Mouse (Mus musculus) heart, postnatal 36 days (tissue): Measurements from ENCODE around the gene Cyp4f37. TPM values are rescaled to one million over a fixed set of nuclear protein-coding genes. Genes with fewer than 3 reads are reported as not detected.
"Not testable (repeated sequence)": the region's sequence is repeated elsewhere in the genome, so short reads cannot be mapped to it uniquely, and the experiment has no call there.

Experiments used
- DNase-seq, 2 experiments: peaks; one replicate each; pipeline ENCODE4 v3.0.0; 2021 to 2022
- intact Hi-C: fragments of 180-260 bp; cut with DNase I; formaldehyde crosslinking; loops from one replicate; pipeline ENCODE4 v1.15.1; 2025
- total RNA-seq, 2 experiments: library from RNA; stranded (reverse); gene quantifications; 2 replicates each; pipeline ENCODE4 v1.2.3; 2021

Cyp4f37 gene
- not detected for total RNA-seq

- DNase-seq, intact Hi-C loops: not testable (repeated sequence)
These were observed at the start of gene Cyp4f37 for GRCm38 (mm10) chr17:32621018-32621417. Gene Cyp4f37, plus strand, starts transcription at chr17:32621309.

GRCm38 (mm10) chr17:32573286-32573685 lies 47.8 kb upstream of the Cyp4f37 start:
- DNase-seq, intact Hi-C loops: not testable (repeated sequence)

- no peak for DNase-seq
- intact Hi-C loops, result no loop called here
These were observed 43.5 kb upstream of the Cyp4f37 start for GRCm38 (mm10) chr17:32577496-32578186.

GRCm38 (mm10) chr17:32596494-32596893 lies 24.6 kb upstream of the Cyp4f37 start:
- intact Hi-C loops, result no loop called here
- no peak for DNase-seq

DNA sequence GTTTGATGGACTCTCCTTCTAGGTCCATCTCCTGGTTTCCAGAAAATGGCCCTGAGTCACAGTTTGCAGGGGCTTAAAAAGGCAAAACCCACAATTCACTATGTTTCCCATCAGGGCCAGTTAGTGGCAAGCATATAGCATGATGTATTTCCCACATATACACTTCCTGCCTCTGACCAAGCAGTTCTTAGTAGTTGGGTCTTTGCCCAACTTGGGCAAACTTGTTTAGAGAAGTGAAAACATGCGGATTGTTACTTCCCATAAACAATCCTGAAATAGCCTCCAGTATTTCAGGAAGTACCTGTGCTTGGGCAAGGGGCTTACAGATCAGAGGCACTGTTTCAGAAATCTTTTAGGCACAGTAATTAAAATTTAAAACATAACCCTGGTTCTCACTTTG lies 13.1 kb upstream of the Cyp4f37 start:
- intact Hi-C loops, result no loop called here
- DNase-seq, result no peak

- DNase-seq, intact Hi-C loops: not testable (repeated sequence)
These were observed 10.9 kb upstream of the Cyp4f37 start for GRCm38 (mm10) chr17:32610231-32610630.

DNA sequence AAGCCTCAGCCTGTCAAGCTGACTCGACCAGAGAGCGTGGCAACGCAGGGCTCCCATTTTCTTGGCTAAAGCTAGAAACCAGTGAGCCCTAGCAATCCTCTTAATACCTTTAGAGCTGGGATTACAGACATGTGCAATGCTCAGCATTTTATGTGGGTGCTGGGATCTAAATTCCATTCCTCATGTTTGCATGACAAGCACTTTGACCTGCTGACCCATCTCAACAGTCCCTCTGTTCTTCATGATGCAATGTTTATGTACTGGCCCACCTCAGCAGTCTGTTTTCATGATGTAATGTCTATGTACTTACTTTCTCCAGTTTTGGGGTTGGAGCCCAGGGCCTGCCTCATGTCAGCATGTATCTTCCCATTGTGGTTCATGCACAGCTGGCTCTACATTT lies 10.2 kb upstream of the Cyp4f37 start:
- intact Hi-C loops, result no loop called here
- no peak for DNase-seq

GRCm38 (mm10) chr17:32612417-32612816 lies 8.7 kb upstream of the Cyp4f37 start:
- intact Hi-C loops, result no loop called here

GRCm38 (mm10) chr17:32617252-32617651 lies 3.9 kb upstream of the Cyp4f37 start:
- intact Hi-C loops, result no loop called here
- no peak for DNase-seq

More at GRCm38 (mm10) chr17:32612417-32612816, 8.7 kb upstream of the Cyp4f37 start:
- no peak for DNase-seq

DNA sequence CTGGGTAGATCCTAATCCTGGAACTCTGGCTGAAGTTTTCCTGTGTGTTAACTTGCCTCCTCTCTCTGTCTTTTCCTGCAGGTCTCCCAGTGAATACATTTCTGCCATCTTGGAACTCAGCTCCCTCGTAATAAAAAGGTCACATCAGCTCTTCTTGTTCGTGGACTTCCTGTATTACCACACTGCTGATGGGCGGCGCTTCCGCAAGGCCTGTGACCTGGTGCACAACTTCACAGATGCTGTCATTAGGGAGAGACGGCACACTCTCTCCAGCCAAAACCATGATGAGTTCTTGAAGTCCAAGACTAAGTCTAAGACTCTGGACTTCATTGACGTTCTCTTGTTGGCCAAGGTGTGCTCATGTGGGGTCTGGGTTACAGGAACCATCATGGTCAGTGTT lies 8.6 kb downstream of the Cyp4f37 start:
- DNase-seq, result not testable (repeated sequence)
- intact Hi-C loops, result loop anchor here (5.0 kb wide), 1 partner anchor 82 kb away; no protein-coding TSS in a partner anchor

- DNase-seq, result no peak
- intact Hi-C loops, result loop anchor here (5.0 kb wide), 1 partner anchor 85 kb away; no protein-coding TSS in a partner anchor
These were observed 10.8 kb downstream of the Cyp4f37 start for GRCm38 (mm10) chr17:32631936-32632335.

DNA sequence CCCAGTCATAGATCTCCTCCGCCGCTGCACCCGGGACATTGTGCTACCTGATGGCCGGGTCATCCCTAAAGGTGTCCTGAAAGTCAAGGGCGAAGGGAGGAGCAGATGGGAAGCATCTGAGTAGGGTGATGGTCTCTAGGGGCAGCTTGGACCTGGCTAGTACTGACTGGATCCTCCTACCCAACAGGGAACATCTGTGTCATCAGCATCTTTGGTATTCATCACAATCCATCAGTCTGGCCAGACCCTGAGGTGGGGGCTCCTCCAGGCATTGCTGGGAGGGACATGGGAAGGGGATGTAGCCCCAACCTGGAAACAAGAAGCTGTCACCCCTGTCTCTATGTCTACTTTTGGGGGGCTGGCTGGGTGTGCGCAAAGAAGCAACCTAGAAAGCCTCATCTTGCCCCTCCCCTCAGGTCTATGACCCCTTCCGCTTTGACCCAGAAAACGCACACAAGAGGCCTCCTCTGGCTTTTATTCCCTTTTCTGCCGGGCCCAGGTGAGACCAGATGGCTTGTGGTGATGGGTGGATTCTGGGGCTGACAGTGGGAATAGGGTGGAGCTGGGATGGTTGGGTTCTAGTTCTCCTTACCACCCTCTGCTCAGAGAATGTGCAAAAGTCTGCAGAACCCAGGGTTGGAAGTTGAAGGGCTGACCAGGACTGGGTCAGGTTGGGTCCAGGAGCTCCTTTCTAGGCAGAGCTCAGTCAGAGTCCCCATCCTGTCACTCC lies 13.3 kb downstream of the Cyp4f37 start:
- DNase-seq, result not testable (repeated sequence)
- intact Hi-C loops, result loop anchor here (5.0 kb wide), 1 partner anchor 87 kb away; no protein-coding TSS in a partner anchor

- DNase-seq, result peak; percentile 73 to 87
- intact Hi-C loops, result loop anchor here (1.0 to 5.0 kb wide), 3 partner anchors 45 to 316 kb away; no protein-coding TSS in a partner anchor
These were observed 13.8 kb downstream of the Cyp4f37 start for GRCm38 (mm10) chr17:32634972-32635314.

GRCm38 (mm10) chr17:32636341-32636740 lies 15.2 kb downstream of the Cyp4f37 start:
- intact Hi-C loops, result no loop called here
- DNase-seq, result no peak

GRCm38 (mm10) chr17:32637151-32637550 lies 16.0 kb downstream of the Cyp4f37 start:
- no peak for DNase-seq
- intact Hi-C loops, result no loop called here

DNA sequence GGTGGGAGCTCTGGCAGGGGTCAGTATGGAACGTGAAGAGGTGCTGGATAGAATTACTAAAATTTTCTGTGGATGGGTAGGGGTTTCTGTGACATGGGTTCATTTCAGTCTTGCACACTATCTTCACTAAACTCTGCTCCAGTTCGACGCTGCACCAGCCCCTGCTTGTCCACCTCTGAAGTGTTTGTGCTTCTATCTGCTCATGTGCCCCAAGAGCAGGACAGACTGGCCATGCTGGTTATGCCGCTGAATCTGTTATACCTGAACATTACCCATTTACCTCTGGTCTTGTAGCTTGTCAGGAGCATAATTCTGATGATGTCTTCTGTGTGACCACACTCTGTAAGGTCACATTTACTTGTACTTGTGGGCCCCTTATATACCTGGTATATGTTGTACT lies 25.5 kb downstream of the Cyp4f37 start:
- intact Hi-C loops, result no loop called here
- DNase-seq, result no peak

DNA sequence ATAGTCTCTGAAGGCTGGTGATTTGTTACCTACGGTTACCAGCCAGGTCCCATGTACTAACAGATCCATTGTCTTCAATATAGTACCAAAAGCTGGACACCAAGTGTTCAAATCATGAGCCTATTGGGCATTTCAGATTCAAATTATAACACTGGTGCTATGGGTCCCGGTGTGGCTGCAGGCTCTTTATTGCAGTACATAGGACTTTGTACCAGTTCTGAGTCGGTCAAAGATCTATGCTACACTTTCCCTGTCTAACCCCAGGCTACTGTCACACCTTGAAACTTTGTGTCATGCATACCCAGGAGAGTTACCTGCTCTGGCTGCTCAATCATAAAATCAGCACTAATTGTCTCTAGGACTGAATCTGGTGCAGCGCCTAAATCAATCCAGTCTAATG lies 32.8 kb downstream of the Cyp4f37 start:
- no peak for DNase-seq
- intact Hi-C loops, result no loop called here

GRCm38 (mm10) chr17:32657041-32657440 lies 35.9 kb downstream of the Cyp4f37 start:
- intact Hi-C loops, result no loop called here
- no peak for DNase-seq

DNA sequence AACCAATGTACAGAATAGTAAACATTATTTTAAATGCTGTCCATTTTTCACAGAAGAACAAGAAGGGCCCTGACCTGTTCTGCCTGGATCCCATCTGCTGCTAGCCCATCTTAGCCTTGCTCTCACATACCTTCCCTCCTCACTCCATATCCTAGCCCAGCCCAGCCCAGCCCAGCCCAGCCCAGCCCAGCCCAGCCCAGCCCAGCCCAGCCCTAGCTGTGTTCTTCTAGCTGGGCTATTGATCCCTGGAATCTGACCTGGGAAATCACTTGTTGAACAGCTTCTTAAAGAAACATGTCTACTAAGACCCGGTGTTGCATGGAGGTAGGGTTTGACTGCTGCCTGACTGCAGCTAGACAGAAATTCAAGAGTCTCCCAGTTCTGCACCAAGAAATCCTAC lies 37.1 kb downstream of the Cyp4f37 start:
- DNase-seq, result no peak
- intact Hi-C loops, result no loop called here

DNA sequence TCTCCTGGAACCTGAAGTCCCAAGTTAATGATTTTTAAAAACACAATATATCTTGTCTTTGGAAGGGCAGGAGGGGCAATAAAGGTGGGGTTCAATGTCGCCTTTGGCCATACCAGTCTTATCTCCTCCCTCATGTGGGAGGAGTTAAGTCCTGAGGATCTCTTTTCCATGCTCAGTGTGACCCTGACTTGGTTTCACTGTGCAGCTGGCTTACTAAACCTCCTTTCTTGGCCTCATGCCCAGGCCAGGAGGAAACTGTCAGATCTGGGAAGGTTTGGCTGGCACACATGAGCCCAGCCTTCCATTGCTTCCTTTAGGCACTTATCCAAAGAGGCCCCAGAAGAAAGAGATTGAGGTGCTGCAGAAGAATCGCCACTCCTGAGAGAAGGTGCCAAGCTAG lies 37.6 kb downstream of the Cyp4f37 start, which contains the start of gene Cyp4f40:
Gene Cyp4f40 (plus strand): TSS at position 189 of the 400 bp plus-strand sequence.
- intact Hi-C loops, result no loop called here
- no peak for DNase-seq

- intact Hi-C loops, result no loop called here
- DNase-seq, result no peak
These were observed 52.9 kb downstream of the Cyp4f37 start for GRCm38 (mm10) chr17:32673976-32674375.
